Mouse (Mus musculus): ENCODE data around the gene Pdxp.
A peak's percentile ranks its signal among the peaks of the same experiment; 100 is the strongest.

DNA sequence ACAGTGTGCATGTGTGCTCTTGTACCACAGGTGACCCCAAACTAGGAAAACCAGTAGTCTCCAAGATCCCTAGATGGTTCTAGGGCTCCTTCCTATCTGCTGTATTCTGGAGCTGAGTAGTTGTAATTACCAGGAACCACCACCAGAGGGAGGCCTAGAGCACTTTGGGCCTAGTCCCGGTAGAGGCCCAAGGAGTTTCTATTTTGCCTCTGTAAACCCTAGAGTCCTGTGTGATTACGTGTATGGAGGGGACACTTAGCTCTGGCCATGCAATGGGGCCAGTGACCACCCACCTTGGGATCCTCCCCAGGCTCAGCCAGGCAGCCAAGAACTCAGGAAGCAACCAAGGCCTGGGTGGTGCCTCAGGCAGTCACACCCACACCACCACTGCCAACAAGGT is 10.5 kb upstream of the Pdxp start:
- TF ChIP-seq POLR2A (IDR thresholded peaks at IDR 0.05; ENCODE audit: control insufficient read depth in 1 of 2, insufficient read depth in 1 of 2, low read depth in 1 of 2, low read length in 2 of 2, poor library complexity in 1 of 2) (no peak), EP300 (IDR thresholded peaks at IDR 0.05; ENCODE audit: low read depth in 1 of 2, low read length in 2 of 2) (no peak), CTCF (IDR thresholded peaks at IDR 0.05 in 2 of 3, conservative IDR thresholded peaks at IDR 0.05 in 1 of 3; ENCODE audit: control insufficient read depth in 1 of 3, insufficient read depth in 1 of 3, low read depth in 2 of 3, low read length in 3 of 3, poor library complexity in 1 of 3, severe bottlenecking in 1 of 3) (peak; percentile 72 to 98 (median 86)), SIN3A (IDR thresholded peaks at IDR 0.05; ENCODE audit: low read length) (0 out of 2 replicates have a peak, but pooled peaks have one; percentile 30), CHD2 (IDR thresholded peaks at IDR 0.05; ENCODE audit: low read length) (no peak), MEF2A (IDR thresholded peaks at IDR 0.05; ENCODE audit: extremely low read depth, insufficient replicate concordance, low read depth, low read length, poor library complexity, severe bottlenecking) (no peak), MXI1 (IDR thresholded peaks at IDR 0.05; ENCODE audit: low read depth, low read length) (no peak), MAZ (IDR thresholded peaks at IDR 0.05; ENCODE audit: low read depth, low read length) (no peak), RAD21 (IDR thresholded peaks at IDR 0.05; ENCODE audit: low read depth, low read length) (peak; percentile 45), ZNF384 (IDR thresholded peaks at IDR 0.05; ENCODE audit: low read depth, low read length) (no peak), POLR2AphosphoS5 (IDR thresholded peaks at IDR 0.05; ENCODE audit: borderline replicate concordance, low read depth, low read length) (no peak), GATA1 (IDR thresholded peaks at IDR 0.05; ENCODE audit: low read depth, low read length) (no peak), TAL1 (IDR thresholded peaks at IDR 0.05; ENCODE audit: low read length) (no peak), HCFC1 (IDR thresholded peaks at IDR 0.05; ENCODE audit: low read depth, low read length) (peak; percentile 45; the same call in 1 of the 2 replicates)

Data from MEL (cell line).